Mouse (Mus musculus) liver, adult 2 months (tissue): ENCODE measurements around the gene Mgarp. TPM values are rescaled to one million over a fixed set of nuclear protein-coding genes. Genes with fewer than 3 reads are reported as not detected.

ENCODE experiments used
- DNase-seq: peaks from one replicate; pipeline ENCODE4 v3.0.0-alpha.2; 2011; ENCODE audit warnings: low read depth, low spot score; ENCODE audit errors: extremely low read depth
- H3K27ac ChIP-seq: fragments of 200-500 bp; replicated peaks from 2 replicates; pipeline ENCODE4 v1.5.1; 2012; ENCODE audit warnings: low read depth, mild to moderate bottlenecking, control low read depth, inconsistent platforms, low read length; ENCODE audit not compliant: insufficient read depth
- H3K27me3 ChIP-seq: fragments of 200-500 bp; 2 replicates; pipeline ENCODE4 v1.6.1; 2012; ENCODE audit warnings: mild to moderate bottlenecking, moderate library complexity, low read length, inconsistent platforms; ENCODE audit not compliant: control insufficient read depth, insufficient read depth
- H3K36me3 ChIP-seq: fragments of 200-500 bp; 2 replicates; pipeline ENCODE4 v1.6.1; 2012; ENCODE audit warnings: low read length, inconsistent platforms; ENCODE audit not compliant: control insufficient read depth, insufficient read depth
- H3K4me1 ChIP-seq: fragments of 200-500 bp; 2 replicates; pipeline ENCODE4 v1.6.1; 2011; ENCODE audit warnings: low read length; ENCODE audit not compliant: control insufficient read depth, insufficient read depth
- H3K4me3 ChIP-seq: fragments of 200-500 bp; 2 replicates; pipeline ENCODE4 v1.5.1; 2011; ENCODE audit warnings: low read depth, mild to moderate bottlenecking, control low read depth, low read length, moderate library complexity; ENCODE audit not compliant: insufficient read depth
- H3K79me2 ChIP-seq: fragments of 200-500 bp; 2 replicates; pipeline ENCODE4 v1.6.1; 2012; ENCODE audit warnings: inconsistent platforms, mild to moderate bottlenecking, low read length, moderate library complexity; ENCODE audit not compliant: control insufficient read depth, insufficient read depth
- H3K9ac ChIP-seq: fragments of 200-500 bp; 2 replicates; pipeline ENCODE4 v1.6.1; 2012; ENCODE audit warnings: low read depth, mild to moderate bottlenecking, control low read depth, inconsistent platforms, low read length
- CTCF ChIP-seq: fragments of 200-500 bp; IDR thresholded peaks from 2 replicates; pipeline ENCODE4 v1.5.1; 2011; ENCODE audit warnings: low read depth, low read length, control low read depth
- POLR2A ChIP-seq: fragments of 200-500 bp; IDR thresholded peaks from 2 replicates; pipeline ENCODE4 v1.6.1; 2011; ENCODE audit warnings: low read length, control low read depth; ENCODE audit not compliant: insufficient read depth; ENCODE audit errors: extremely low read depth
- WGBS: fragments of 180-500 bp; shearing (Covaris S2); methylation state at CpG from one replicate; pipeline ENCODE4 v1.1.7; 2018; 5-methylcytosine and 5-hydroxymethylcytosine counted together
- polyA plus RNA-seq: library from polyadenylated mRNA; depleted of rRNA; stranded (reverse); fragments of >200 nt; gene quantifications from 2 replicates; pipeline ENCODE4 v1.2.3, GENCODE M21; 2012; rRNA removed
- total RNA-seq: library from RNA; depleted of rRNA; stranded (reverse); fragments of >200 nt; gene quantifications from 2 replicates; pipeline ENCODE4 v1.2.3, GENCODE M21; 2014; rRNA removed

The Mgarp gene
- total and polyA plus RNA-seq, 2 experiments: not detected

DNA sequence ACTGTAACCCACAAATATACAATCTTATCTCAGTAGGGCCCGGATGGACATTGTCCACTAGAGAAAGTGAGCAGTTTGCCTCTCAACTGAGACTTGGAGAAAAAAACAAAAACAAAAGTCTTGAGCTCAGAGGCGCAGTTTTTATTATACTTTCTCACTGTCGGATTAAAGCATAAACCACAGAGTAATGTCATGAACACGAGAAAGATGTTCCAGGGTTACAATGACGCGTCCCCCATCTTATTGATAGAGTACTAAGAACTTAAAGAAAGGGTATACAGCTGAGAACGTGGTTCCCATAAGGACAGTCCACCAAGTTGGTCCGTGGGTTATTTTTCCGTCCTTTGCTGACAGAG, 57.2 kb downstream of the Mgarp start:
- Histone ChIP-seq H3K4me1 (peaks cover 6% of the 10 kb centered on the region; the same call in 1 of the 2 replicates), H3K27ac (peak overlapping the region; percentile 94), H3K27me3 (no peaks in the 10 kb centered on the region), H3K79me2 (peaks cover 28% of the 10 kb centered on the region), H3K9ac (peak overlapping the region; percentile 99), H3K4me3 (peak overlapping the region; percentile 90), H3K36me3 (no peaks in the 10 kb centered on the region)
- WGBS: 2% methylated on average over 9 of the region's 9 CpGs
- no peak for DNase-seq
- TF ChIP-seq CTCF (no peak), POLR2A (no peak)

Other genes with a start within 250 kb of the Mgarp start
- gene Noct, start 172.3 kb downstream of the Mgarp start, total RNA-seq: 12.0 and 12.1 TPM in 2 replicates
- gene Noct, start 172.3 kb downstream of the Mgarp start, polyA plus RNA-seq: 9.8 and 12.5 TPM in 2 replicates
- gene Elf2, start 56.1 kb downstream of the Mgarp start, total RNA-seq: 22.1 and 23.8 TPM in 2 replicates
- 13.8 and 14.0 TPM in 2 replicates for gene Elf2, start 56.1 kb downstream of the Mgarp start, polyA plus RNA-seq
- 104 and 139 TPM in 2 replicates for gene Ndufc1, start 12.2 kb upstream of the Mgarp start, total RNA-seq
- 179 and 231 TPM in 2 replicates for gene Ndufc1, start 12.2 kb upstream of the Mgarp start, polyA plus RNA-seq
- 14.8 TPM in 2 replicates for gene Naa15, start 18.4 kb upstream of the Mgarp start, total RNA-seq
- 1.8 and 2.0 TPM in 2 replicates for gene Naa15, start 18.4 kb upstream of the Mgarp start, polyA plus RNA-seq
- 7.3 and 8.4 TPM in 2 replicates for gene Rab33b, start 87.2 kb upstream of the Mgarp start, total RNA-seq
- 3.6 and 4.7 TPM in 2 replicates for gene Rab33b, start 87.2 kb upstream of the Mgarp start, polyA plus RNA-seq
- 1.9 and 2.8 TPM in 2 replicates for gene Setd7, start 164.1 kb upstream of the Mgarp start, total RNA-seq
- gene Setd7, start 164.1 kb upstream of the Mgarp start, polyA plus RNA-seq: 1.0 and 1.6 TPM in 2 replicates